ENCODE assay signal across 28 mouse cellular contexts in the genomic region with DNA sequence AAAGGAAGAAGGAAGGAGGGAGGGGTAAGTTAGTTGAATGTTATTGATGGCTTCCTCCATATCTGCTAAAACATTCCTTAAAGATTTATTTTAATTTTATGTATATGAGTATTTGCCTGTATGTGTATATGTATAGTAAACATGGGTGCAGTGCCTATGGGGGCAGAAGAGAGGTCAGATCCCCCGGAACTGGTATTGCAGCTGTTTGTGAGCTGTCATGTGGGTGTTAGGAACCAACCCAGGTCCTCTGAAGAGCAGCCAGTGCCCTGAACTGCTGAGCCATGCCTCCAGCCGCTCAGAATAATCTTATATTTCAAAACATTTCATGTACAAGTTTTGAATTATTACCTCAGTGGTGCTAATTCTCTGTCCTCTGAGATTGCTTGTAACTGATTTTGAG.
DNase-seq lines count a peak whose midpoint lies in the region; ATAC-seq and TF ChIP-seq lines count a peak whose summit lies in the region.
"Had no signal": no experiment of that assay in that cellular context is flagged by ENCODE, and none has a peak within 500 bp of the region (broad histone marks: within the 10 kb centered on the region; RNA-seq: fewer than 3 reads in every experiment).

No protein-coding gene starts in this region.

- no peak for TF ChIP-seq EP300 in stomach, postnatal 0 days (optimal IDR thresholded peaks at IDR 0.05)

- 0 out of 2 replicates have a peak, but pooled peaks cover 11% of the 10 kb centered on the region for H3K36me3 ChIP-seq in heart, embryonic 10.5 days
- H3K36me3 ChIP-seq in stomach, embryonic 14.5 days (ENCODE audit: control insufficient read depth, insufficient read depth, low read length): no peaks in the 10 kb centered on the region; the same call in 1 of the 2 replicates
- H3K36me3 ChIP-seq in stomach, postnatal 0 days (ENCODE audit: control insufficient read depth, insufficient read depth, low read length): no peaks in the 10 kb centered on the region
- H3K36me3 ChIP-seq in stomach, embryonic 15.5 days: no peaks in the 10 kb centered on the region
- H3K36me3 ChIP-seq in midbrain, embryonic 16.5 days (ENCODE audit: control insufficient read depth, insufficient read depth, low read length): no peaks in the 10 kb centered on the region
- H3K36me3 ChIP-seq: embryonic facial prominence, embryonic 13.5 days; embryonic facial prominence, embryonic 15.5 days; forebrain, embryonic 10.5 days; forebrain, embryonic 12.5 days had no signal

- no peak for ATAC-seq in stomach, embryonic 14.5 days (ENCODE audit: insufficient number of reproducible peaks, insufficient read depth, low FRiP score, low read depth)
- ATAC-seq in stomach, postnatal 0 days (ENCODE audit: low FRiP score, low TSS enrichment): no peak
- no peak for ATAC-seq in stomach, embryonic 15.5 days (ENCODE audit: insufficient read depth, low FRiP score, low read depth)
- no peak for ATAC-seq in midbrain, embryonic 16.5 days
- ATAC-seq: activated CD4-positive, CD25-positive, alpha-beta regulatory T cell, adult 4 months; forebrain, embryonic 14.5 days; forebrain, embryonic 16.5 days had no signal

- H3K4me1 ChIP-seq in heart, embryonic 10.5 days: peaks cover 41% of the 10 kb centered on the region
- peaks cover 14% of the 10 kb centered on the region for H3K4me1 ChIP-seq in stomach, embryonic 14.5 days (ENCODE audit: control insufficient read depth, insufficient read depth, low read length)
- peaks cover 5% of the 10 kb centered on the region; the same call in 1 of the 2 replicates for H3K4me1 ChIP-seq in stomach, postnatal 0 days (replicated peaks; ENCODE audit: control insufficient read depth, insufficient read depth)
- H3K4me1 ChIP-seq in stomach, embryonic 15.5 days: peaks cover 11% of the 10 kb centered on the region; the same call in 1 of the 2 replicates
- 0 out of 2 replicates have a peak, but pooled peaks cover under 1% of the 10 kb centered on the region for H3K4me1 ChIP-seq in midbrain, embryonic 16.5 days (ENCODE audit: control insufficient read depth, insufficient read depth, low read length)

- H3K9ac ChIP-seq in stomach, embryonic 14.5 days (replicated peaks; ENCODE audit: low read depth, low read length): no peak overlapping the region
- H3K9ac ChIP-seq in stomach, postnatal 0 days (ENCODE audit: low read length): no peak overlapping the region
- no peak overlapping the region for H3K9ac ChIP-seq in stomach, embryonic 15.5 days
- H3K9ac ChIP-seq in midbrain, embryonic 16.5 days (ENCODE audit: low read depth, low read length): no peak overlapping the region
- H3K9ac ChIP-seq: embryonic facial prominence, embryonic 13.5 days; embryonic facial prominence, embryonic 15.5 days; forebrain, embryonic 12.5 days had no signal

- no peaks in the 10 kb centered on the region for H3K9me3 ChIP-seq in heart, embryonic 10.5 days
- H3K9me3 ChIP-seq in stomach, embryonic 14.5 days (ENCODE audit: control insufficient read depth, low read depth, low read length): no peaks in the 10 kb centered on the region
- H3K9me3 ChIP-seq in stomach, postnatal 0 days (ENCODE audit: control insufficient read depth, low read length): no peaks in the 10 kb centered on the region
- H3K9me3 ChIP-seq in stomach, embryonic 15.5 days: no peaks in the 10 kb centered on the region
- H3K9me3 ChIP-seq in midbrain, embryonic 16.5 days (replicated peaks; ENCODE audit: control insufficient read depth, low read length, poor library complexity, severe bottlenecking): no peaks in the 10 kb centered on the region
- H3K9me3 ChIP-seq: embryonic facial prominence, embryonic 13.5 days; embryonic facial prominence, embryonic 15.5 days; forebrain, embryonic 10.5 days; forebrain, embryonic 12.5 days had no signal

- 0 out of 2 replicates have a peak overlapping the region, but pooled peaks have one; percentile 44 for H3K27ac ChIP-seq in heart, embryonic 10.5 days
- H3K27ac ChIP-seq in stomach, embryonic 14.5 days (ENCODE audit: low read length): peak overlapping the region; percentile 48
- H3K27ac ChIP-seq in stomach, postnatal 0 days (replicated peaks): no peak overlapping the region; the same call in 1 of the 2 replicates
- H3K27ac ChIP-seq in stomach, embryonic 15.5 days: peak overlapping the region; percentile 44; the same call in 1 of the 2 replicates
- H3K27ac ChIP-seq in midbrain, embryonic 16.5 days (ENCODE audit: low read length): no peak overlapping the region
- H3K27ac ChIP-seq: embryonic facial prominence, embryonic 13.5 days; forebrain, embryonic 10.5 days; forebrain, embryonic 12.5 days had no signal

- H3K27me3 ChIP-seq in heart, embryonic 10.5 days (ENCODE audit: insufficient read depth, poor library complexity, severe bottlenecking): no peaks in the 10 kb centered on the region
- no peaks in the 10 kb centered on the region for H3K27me3 ChIP-seq in stomach, embryonic 14.5 days (ENCODE audit: control insufficient read depth, insufficient read depth, low read length)
- H3K27me3 ChIP-seq in stomach, postnatal 0 days (ENCODE audit: control insufficient read depth, insufficient read depth, low read length): no peaks in the 10 kb centered on the region
- no peaks in the 10 kb centered on the region for H3K27me3 ChIP-seq in stomach, embryonic 15.5 days (replicated peaks)
- no peaks in the 10 kb centered on the region for H3K27me3 ChIP-seq in midbrain, embryonic 16.5 days (ENCODE audit: control insufficient read depth, insufficient read depth, low read depth, low read length)
- H3K27me3 ChIP-seq: embryonic facial prominence, embryonic 13.5 days; embryonic facial prominence, embryonic 15.5 days; forebrain, embryonic 12.5 days; Patski had no signal

- TF ChIP-seq CTCF in stomach, postnatal 0 days (IDR thresholded peaks at IDR 0.05; ENCODE audit: low read depth): no peak

- H3K4me2 ChIP-seq in stomach, embryonic 14.5 days (replicated peaks; ENCODE audit: low read depth, low read length): no peak overlapping the region
- no peak overlapping the region for H3K4me2 ChIP-seq in stomach, postnatal 0 days (replicated peaks; ENCODE audit: low read depth)
- no peak overlapping the region for H3K4me2 ChIP-seq in stomach, embryonic 15.5 days
- H3K4me2 ChIP-seq in midbrain, embryonic 16.5 days (ENCODE audit: low read length): no peak overlapping the region
- H3K4me2 ChIP-seq: embryonic facial prominence, embryonic 13.5 days; embryonic facial prominence, embryonic 15.5 days; forebrain, embryonic 12.5 days had no signal

- WGBS in heart, embryonic 10.5 days: 49% methylated on average over 2 of the region's 2 CpGs
- WGBS in stomach, embryonic 14.5 days: 27% methylated on average over 2 of the region's 2 CpGs
- WGBS in stomach, postnatal 0 days: 14% methylated on average over 2 of the region's 2 CpGs
- WGBS in stomach, embryonic 15.5 days: 24% methylated on average over 2 of the region's 2 CpGs
- 61% methylated on average over 2 of the region's 2 CpGs for WGBS in midbrain, embryonic 16.5 days

- DNase-seq in heart, embryonic 10.5 days (ENCODE audit: low spot score): no peak
- DNase-seq in heart, adult 9 months (ENCODE audit: low spot score in 2 of 2): no peak
- DNase-seq in stomach, postnatal 0 days (ENCODE audit: low spot score): no peak
- peak; percentile 28 for DNase-seq in adipocyte (ENCODE audit: low spot score)
- no peak for DNase-seq in retina, postnatal 1 day
- DNase-seq: adrenal gland, adult 2 months; adrenal gland, postnatal 10 days; adrenal gland, postnatal 25 days; B cell, adult 2 months; cerebellum, adult 11 months; cerebellum, adult 18-20 months; cerebellum, adult 8-10 months; cerebellum, adult 9-11 months; cerebellum, postnatal 14 days; cerebellum, postnatal 36 days; embryo, embryonic 11 days had no signal

- no peak overlapping the region for H3K4me3 ChIP-seq in heart, embryonic 10.5 days
- no peak overlapping the region for H3K4me3 ChIP-seq in stomach, embryonic 14.5 days (ENCODE audit: low read depth, low read length)
- H3K4me3 ChIP-seq in stomach, postnatal 0 days (ENCODE audit: low read depth, low read length): no peak overlapping the region
- no peak overlapping the region for H3K4me3 ChIP-seq in stomach, embryonic 15.5 days (replicated peaks)
- no peak overlapping the region for H3K4me3 ChIP-seq in midbrain, embryonic 16.5 days (ENCODE audit: low read depth, low read length)
- H3K4me3 ChIP-seq: embryonic facial prominence, embryonic 13.5 days; embryonic facial prominence, embryonic 15.5 days; erythroblast, embryonic 14.5 days; forebrain, embryonic 10.5 days; forebrain, embryonic 12.5 days had no signal

Comparison
In these comparisons a context has a peak if more than half of its experiments do, and no peak if none do; other contexts are left out.
1. H3K27ac ChIP-seq: peak in heart, embryonic 10.5 days (single experiment), stomach, embryonic 14.5 days (single experiment) and stomach, embryonic 15.5 days (single experiment); none in stomach, postnatal 0 days (single experiment) and midbrain, embryonic 16.5 days (single experiment).